ENCODE assay signal across 24 mouse cellular contexts in genomic region chr14:73501283-73501682, GRCm38 (mm10). TPM values are rescaled to one million over a fixed set of nuclear protein-coding genes. Genes with fewer than 3 reads are reported as not detected.
A peak's percentile ranks its signal among the peaks of the same experiment; 100 is the strongest.
DNase-seq lines count a peak whose midpoint lies in the region; ATAC-seq and TF ChIP-seq lines count a peak whose summit lies in the region.
"Had no signal": no experiment of that assay in that cellular context is flagged by ENCODE, and none has a peak within 500 bp of the region (broad histone marks: within the 10 kb centered on the region; RNA-seq: fewer than 3 reads in every experiment).

No protein-coding gene starts in this region.

- H3K9me3 ChIP-seq in forebrain, embryonic 15.5 days = no peaks in the 10 kb centered on the region
- no peaks in the 10 kb centered on the region for H3K9me3 ChIP-seq in forebrain, embryonic 12.5 days
- H3K9me3 ChIP-seq in heart, embryonic 16.5 days (replicated peaks; ENCODE audit: control insufficient read depth, low read length) = no peaks in the 10 kb centered on the region
- no peaks in the 10 kb centered on the region for H3K9me3 ChIP-seq in lung, postnatal 0 days (ENCODE audit: low read length)
- H3K9me3 ChIP-seq: embryonic facial prominence, embryonic 12.5 days; forebrain, embryonic 13.5 days; heart, embryonic 15.5 days; hindbrain, embryonic 13.5 days had no signal

- no peak for TF ChIP-seq POLR2A in small intestine, adult 2 months (IDR thresholded peaks at IDR 0.05; ENCODE audit: low read depth, low read length)

- 86% methylated on average over 9 of the region's 9 CpGs for WGBS in forebrain, embryonic 15.5 days
- WGBS in forebrain, embryonic 12.5 days = 89% methylated on average over 9 of the region's 9 CpGs
- 89% methylated on average over 9 of the region's 9 CpGs for WGBS in heart, embryonic 16.5 days
- 85% methylated on average over 9 of the region's 9 CpGs for WGBS in lung, postnatal 0 days
- WGBS in small intestine, adult 2 months = 82% methylated on average over 9 of the region's 9 CpGs

- no peak for DNase-seq in heart, postnatal 4 days
- DNase-seq in lung, postnatal 0 days (ENCODE audit: low spot score) = no peak
- DNase-seq in lung, postnatal 10 days = no peak
- DNase-seq: adrenal gland, adult 2 months; adrenal gland, postnatal 14 days; B cell, adult 2 months; cerebellum, adult 11 months; cerebellum, adult 2 months; cerebellum, postnatal 36 days; forebrain, postnatal 0 days; gastrocnemius, adult 2 months; gastrocnemius, postnatal 14 days; heart, postnatal 14 days; kidney, adult 18-20 months had no signal

- H3K4me1 ChIP-seq in forebrain, embryonic 15.5 days = peaks cover 24% of the 10 kb centered on the region
- H3K4me1 ChIP-seq in forebrain, embryonic 12.5 days = peaks cover 8% of the 10 kb centered on the region
- peaks cover 12% of the 10 kb centered on the region for H3K4me1 ChIP-seq in heart, embryonic 16.5 days (ENCODE audit: control insufficient read depth, insufficient read depth, low read length)
- H3K4me1 ChIP-seq in lung, postnatal 0 days (ENCODE audit: insufficient read depth, low read depth, low read length) = peaks cover 5% of the 10 kb centered on the region; the same call in 1 of the 2 replicates
- peaks cover 5% of the 10 kb centered on the region; the same call in 1 of the 2 replicates for H3K4me1 ChIP-seq in small intestine, adult 2 months (ENCODE audit: control insufficient read depth, insufficient read depth, insufficient read length, low read length)

- H3K4me2 ChIP-seq in forebrain, embryonic 15.5 days (replicated peaks) = no peak overlapping the region
- H3K4me2 ChIP-seq in forebrain, embryonic 12.5 days = no peak overlapping the region
- H3K4me2 ChIP-seq in heart, embryonic 16.5 days (ENCODE audit: low read depth, low read length) = no peak overlapping the region
- no peak overlapping the region for H3K4me2 ChIP-seq in lung, postnatal 0 days (replicated peaks; ENCODE audit: low read depth, low read length)
- H3K4me2 ChIP-seq: embryonic facial prominence, embryonic 12.5 days; forebrain, embryonic 13.5 days; heart, embryonic 15.5 days; hindbrain, embryonic 13.5 days had no signal

- no peak overlapping the region for H3K4me3 ChIP-seq in forebrain, embryonic 15.5 days
- H3K4me3 ChIP-seq in forebrain, embryonic 12.5 days (replicated peaks) = no peak overlapping the region
- H3K4me3 ChIP-seq in heart, embryonic 16.5 days (ENCODE audit: low read length) = no peak overlapping the region
- no peak overlapping the region for H3K4me3 ChIP-seq in lung, postnatal 0 days (ENCODE audit: low read depth, low read length)
- H3K4me3 ChIP-seq in small intestine, adult 2 months (ENCODE audit: low read depth, low read length) = no peak overlapping the region
- H3K4me3 ChIP-seq: embryonic facial prominence, embryonic 12.5 days; erythroblast, embryonic 14.5 days; forebrain, embryonic 13.5 days; gastrocnemius, adult 2 months; heart, embryonic 15.5 days; hindbrain, embryonic 13.5 days had no signal

- H3K36me3 ChIP-seq in forebrain, embryonic 15.5 days = no peaks in the 10 kb centered on the region
- H3K36me3 ChIP-seq in forebrain, embryonic 12.5 days (replicated peaks) = no peaks in the 10 kb centered on the region
- H3K36me3 ChIP-seq in heart, embryonic 16.5 days (ENCODE audit: control insufficient read depth, insufficient read depth) = no peaks in the 10 kb centered on the region
- no peaks in the 10 kb centered on the region for H3K36me3 ChIP-seq in lung, postnatal 0 days (ENCODE audit: insufficient read depth, low read length)
- no peaks in the 10 kb centered on the region for H3K36me3 ChIP-seq in small intestine, adult 2 months (ENCODE audit: control insufficient read depth, insufficient read depth, low read length)
- H3K36me3 ChIP-seq: embryonic facial prominence, embryonic 12.5 days; heart, embryonic 15.5 days; hindbrain, embryonic 13.5 days had no signal

- no peak overlapping the region for H3K9ac ChIP-seq in forebrain, embryonic 15.5 days (replicated peaks)
- H3K9ac ChIP-seq in forebrain, embryonic 12.5 days = no peak overlapping the region
- no peak overlapping the region for H3K9ac ChIP-seq in heart, embryonic 16.5 days (ENCODE audit: low read length)
- no peak overlapping the region for H3K9ac ChIP-seq in lung, postnatal 0 days (replicated peaks; ENCODE audit: low read depth)
- H3K9ac ChIP-seq: embryonic facial prominence, embryonic 12.5 days; forebrain, embryonic 13.5 days; forebrain, postnatal 0 days; heart, embryonic 15.5 days; hindbrain, embryonic 13.5 days had no signal

- no peak for ATAC-seq in forebrain, embryonic 15.5 days (replicated peaks)
- ATAC-seq in forebrain, embryonic 12.5 days (ENCODE audit: low FRiP score) = no peak
- no peak for ATAC-seq in heart, embryonic 16.5 days (replicated peaks; ENCODE audit: extremely low read depth, insufficient read depth, low FRiP score)
- no peak for ATAC-seq in lung, postnatal 0 days
- ATAC-seq: forebrain, embryonic 13.5 days; forebrain, postnatal 0 days; inflammation-experienced regulatory T-cells, adult 6 months had no signal

- no peak for TF ChIP-seq CTCF in lung, postnatal 0 days (IDR thresholded peaks at IDR 0.05)
- no peak for TF ChIP-seq CTCF in small intestine, adult 2 months (IDR thresholded peaks at IDR 0.05; ENCODE audit: extremely low read depth, insufficient read length, insufficient replicate concordance, low read depth, low read length)

- TF ChIP-seq EP300 in lung, postnatal 0 days (IDR thresholded peaks at IDR 0.05) = no peak

- H3K27me3 ChIP-seq in forebrain, embryonic 15.5 days = no peaks in the 10 kb centered on the region
- H3K27me3 ChIP-seq in forebrain, embryonic 12.5 days = no peaks in the 10 kb centered on the region
- no peaks in the 10 kb centered on the region for H3K27me3 ChIP-seq in heart, embryonic 16.5 days (ENCODE audit: control insufficient read depth, insufficient read depth, low read length)
- H3K27me3 ChIP-seq in lung, postnatal 0 days (replicated peaks; ENCODE audit: insufficient read depth, low read length) = no peaks in the 10 kb centered on the region
- H3K27me3 ChIP-seq in small intestine, adult 2 months (ENCODE audit: control insufficient read depth, insufficient read depth, low read length) = no peaks in the 10 kb centered on the region
- H3K27me3 ChIP-seq: embryonic facial prominence, embryonic 12.5 days; forebrain, embryonic 13.5 days; heart, embryonic 15.5 days had no signal

- peak overlapping the region; percentile 83; the same call in 1 of the 2 replicates for H3K27ac ChIP-seq in forebrain, embryonic 15.5 days (replicated peaks)
- no peak overlapping the region for H3K27ac ChIP-seq in forebrain, embryonic 12.5 days
- H3K27ac ChIP-seq in heart, embryonic 16.5 days (ENCODE audit: low read length) = 0 out of 2 replicates have a peak overlapping the region, but pooled peaks have one; percentile 55
- H3K27ac ChIP-seq in lung, postnatal 0 days (ENCODE audit: low read length) = 0 out of 2 replicates have a peak overlapping the region, but pooled peaks have one; percentile 40
- H3K27ac ChIP-seq in small intestine, adult 2 months (ENCODE audit: insufficient read depth, low read depth, low read length) = peak overlapping the region; percentile 26; the same call in 1 of the 2 replicates
- H3K27ac ChIP-seq: embryonic facial prominence, embryonic 12.5 days had no signal

RNA-seq across cellular contexts. Expression of gene Med4, which starts 8.5 kb away (rescaled TPM):
- 107 and 109 TPM in 2 replicates for polyA plus RNA-seq in forebrain, embryonic 15.5 days (2015; fragmentation: Nextera tagmentation; extraction: Ambion mirVana)
- 98.8 and 100 TPM in 2 replicates for polyA plus RNA-seq in forebrain, embryonic 12.5 days (2016; fragmentation: Nextera tagmentation; extraction: Ambion mirVana)
- 54.1 and 55.5 TPM in 2 replicates for polyA plus RNA-seq in heart, embryonic 16.5 days (2015; fragmentation: Nextera tagmentation; extraction: Ambion mirVana)
- 10 to 100 TPM; 24.9 to 25.3 TPM for total RNA-seq in heart, postnatal 4 days (2021)
- 52.8 and 56.1 TPM in 2 replicates for polyA plus RNA-seq in lung, postnatal 0 days (2015; fragmentation: Nextera tagmentation; extraction: Ambion mirVana)
- 4.5 and 8.7 TPM in 2 replicates for polyA plus RNA-seq in small intestine, adult 2 months (2012; rRNA removed)

RNA-seq across cellular contexts. Expression of gene Sucla2, which starts 23.8 kb away (rescaled TPM):
- polyA plus RNA-seq in forebrain, embryonic 15.5 days (2015; fragmentation: Nextera tagmentation; extraction: Ambion mirVana) = 100 and 101 TPM in 2 replicates
- polyA plus RNA-seq in forebrain, embryonic 12.5 days (2016; fragmentation: Nextera tagmentation; extraction: Ambion mirVana) = 100 and 108 TPM in 2 replicates
- 263 and 286 TPM in 2 replicates for polyA plus RNA-seq in heart, embryonic 16.5 days (2015; fragmentation: Nextera tagmentation; extraction: Ambion mirVana)
- total RNA-seq in heart, postnatal 4 days (2021) = 100 to 1,000 TPM; 381 to 391 TPM
- polyA plus RNA-seq in lung, postnatal 0 days (2015; fragmentation: Nextera tagmentation; extraction: Ambion mirVana) = 80.2 and 84.7 TPM in 2 replicates
- polyA plus RNA-seq in small intestine, adult 2 months (2012; rRNA removed) = 8.8 and 17.4 TPM in 2 replicates

RNA-seq across cellular contexts. Expression of gene Nudt15, which starts 46.8 kb away (rescaled TPM):
- polyA plus RNA-seq in forebrain, embryonic 15.5 days (2015; fragmentation: Nextera tagmentation; extraction: Ambion mirVana) = 8.3 and 8.5 TPM in 2 replicates
- polyA plus RNA-seq in forebrain, embryonic 12.5 days (2016; fragmentation: Nextera tagmentation; extraction: Ambion mirVana) = 12.3 and 13.0 TPM in 2 replicates
- 3.8 and 4.1 TPM in 2 replicates for polyA plus RNA-seq in heart, embryonic 16.5 days (2015; fragmentation: Nextera tagmentation; extraction: Ambion mirVana)
- 1 to 10 TPM; 6.9 to 7.0 TPM for total RNA-seq in heart, postnatal 4 days (2021)
- polyA plus RNA-seq in lung, postnatal 0 days (2015; fragmentation: Nextera tagmentation; extraction: Ambion mirVana) = 2.5 and 2.7 TPM in 2 replicates
- polyA plus RNA-seq in small intestine, adult 2 months (2012; rRNA removed) = 0.15 and 0.42 TPM in 2 replicates
